Mouse (Mus musculus) cerebellum, postnatal 4 days (tissue): ENCODE results near the gene Lrrc56.

ENCODE experiments used
- DNase-seq, 2 experiments: peaks; one replicate each; pipeline ENCODE4 v3.0.0; 2022; ENCODE audit warnings: low spot score in 2 of 2, mixed read lengths in 1 of 2

The Lrrc56 gene

DNA sequence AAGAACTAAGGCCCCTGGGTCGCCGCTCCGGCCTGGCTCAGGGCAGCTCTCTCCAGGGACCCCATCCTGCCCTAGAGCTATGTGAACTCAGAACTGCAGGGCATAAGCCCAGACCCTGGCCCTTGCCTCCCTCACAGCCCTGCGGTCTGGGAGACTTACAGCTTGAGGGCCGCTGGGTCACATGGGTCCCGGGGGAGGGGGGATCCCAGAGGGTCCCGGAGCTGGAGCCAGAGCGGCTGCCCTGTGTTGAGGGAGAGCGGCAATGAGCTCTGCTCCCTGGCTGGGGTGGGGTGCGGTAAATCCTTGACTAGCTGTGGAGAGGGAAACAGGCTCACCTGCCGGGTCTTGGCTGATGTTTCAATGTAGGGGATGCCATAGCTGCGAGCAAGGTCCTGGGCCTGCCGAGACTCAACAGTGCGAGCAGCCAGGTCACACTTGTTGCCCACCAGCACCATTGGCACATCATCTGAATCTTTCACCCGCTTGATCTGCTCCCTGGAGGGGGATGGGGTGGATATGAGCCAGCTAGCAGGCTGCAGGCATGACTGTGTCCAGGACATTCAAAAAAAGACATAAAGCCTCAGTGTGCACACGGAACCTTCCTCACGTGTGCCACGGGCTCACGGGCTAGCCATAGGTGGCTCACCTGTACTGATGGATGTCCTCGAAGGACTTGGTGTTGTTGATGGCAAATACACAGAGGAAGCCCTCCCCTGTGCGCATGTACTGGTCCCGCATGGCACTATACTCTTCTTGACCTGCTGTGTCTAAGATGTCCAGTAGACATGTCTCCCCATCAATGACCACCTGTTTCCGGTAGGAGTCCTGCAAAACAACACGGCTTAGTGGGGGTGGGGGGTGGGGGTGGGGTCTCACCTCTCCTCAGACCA lies 1.9 kb upstream of the Lrrc56 start:
- DNase-seq, result no peak

DNA sequence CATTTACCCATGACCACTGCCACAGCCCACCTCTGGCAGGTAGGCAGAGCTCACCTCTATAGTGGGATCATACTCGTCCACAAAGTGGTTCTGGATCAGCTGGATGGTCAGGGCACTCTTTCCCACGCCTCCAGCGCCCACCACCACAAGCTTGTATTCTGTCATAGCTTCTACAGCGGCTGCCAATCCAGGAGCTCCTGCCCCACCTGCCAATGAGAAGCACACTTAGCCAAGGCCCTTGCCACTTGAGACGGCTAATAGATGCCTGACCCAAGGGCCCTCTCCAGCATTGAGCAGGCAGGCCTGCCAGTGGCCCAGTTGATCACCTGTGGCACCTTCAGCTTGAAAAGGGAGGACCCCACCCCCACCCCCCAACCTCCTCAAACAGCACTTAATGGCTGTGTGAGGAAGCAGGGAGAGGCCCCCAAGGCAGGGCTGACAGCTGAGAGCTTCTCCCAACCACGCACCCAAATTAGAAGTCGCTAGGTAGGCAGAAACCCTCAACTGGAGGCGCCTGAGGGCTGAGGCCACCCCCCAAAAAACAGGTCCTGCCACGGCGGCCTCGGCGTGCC lies 1.1 kb upstream of the Lrrc56 start:
- DNase-seq, result no peak

DNA sequence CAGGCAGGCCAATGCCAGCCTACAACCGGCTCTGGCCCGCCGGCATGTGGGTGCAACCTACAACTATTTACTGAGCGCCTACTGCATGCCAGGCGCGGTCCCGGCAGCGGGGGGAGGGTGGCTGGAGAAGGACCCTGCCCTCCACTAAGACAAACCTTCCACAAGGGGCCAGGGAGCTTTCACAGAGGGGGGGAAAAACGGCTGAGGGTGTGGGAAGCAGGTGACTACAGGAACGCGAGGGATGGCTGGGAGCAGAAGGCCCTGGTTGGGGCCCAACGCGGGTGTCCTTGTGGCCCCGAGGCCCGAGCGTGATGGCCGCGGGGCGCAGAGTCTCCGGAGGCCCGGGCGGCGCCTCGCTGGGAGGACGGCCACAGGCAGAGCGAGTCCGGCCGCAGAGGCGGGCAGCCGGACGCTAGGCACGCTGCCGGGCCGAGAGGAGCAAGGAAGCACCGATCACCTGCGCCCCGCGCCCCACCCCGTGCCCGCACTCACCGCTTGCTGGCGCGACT lies 555 bp upstream of the Lrrc56 start:
- peak in 1 of 2 experiments; percentile 38 for DNase-seq

DNA sequence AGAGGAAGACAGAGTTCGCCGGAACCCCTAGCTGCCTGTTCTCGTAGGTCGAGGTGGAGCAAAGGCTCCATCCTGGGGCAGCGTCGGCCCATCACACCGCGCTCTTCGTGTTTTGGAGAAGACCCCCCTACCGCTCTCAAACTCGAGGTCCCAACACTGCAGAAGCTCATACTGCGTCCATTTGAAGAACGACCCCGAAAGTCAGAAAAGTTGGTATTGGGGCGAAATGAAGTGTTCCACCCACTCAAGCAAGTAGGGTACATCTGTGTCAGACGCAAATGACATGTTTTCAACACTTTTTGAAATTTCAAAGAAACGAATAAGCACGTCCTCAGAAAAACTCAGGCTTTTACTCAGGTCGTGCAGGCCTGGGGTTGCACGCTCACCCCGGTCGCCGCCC lies 452 bp downstream of the Lrrc56 start:
- no peak for DNase-seq

GRCm38 (mm10) chr7:141194830-141195229 lies 873 bp downstream of the Lrrc56 start:
- peak; percentile 79 to 90 for DNase-seq

DNA sequence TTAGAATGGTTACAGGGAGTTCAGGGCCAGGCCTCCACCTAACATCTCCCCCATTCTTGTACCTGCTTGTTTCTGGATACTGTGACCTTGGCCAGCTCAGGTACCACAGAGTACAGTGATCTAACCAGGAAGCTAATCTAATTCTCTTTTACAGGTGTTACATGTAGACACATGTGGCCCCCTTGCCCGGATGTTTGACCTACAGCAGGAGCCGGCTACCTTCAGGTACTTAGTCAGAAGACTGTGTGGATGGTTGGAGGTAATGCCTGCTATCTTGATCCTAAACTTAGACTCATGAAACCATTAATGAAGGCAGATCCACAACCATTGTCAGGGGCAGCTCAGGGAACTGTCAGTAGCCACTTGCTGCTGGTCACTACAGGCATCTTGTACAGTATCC lies 1.8 kb downstream of the Lrrc56 start:
- no peak for DNase-seq

DNA sequence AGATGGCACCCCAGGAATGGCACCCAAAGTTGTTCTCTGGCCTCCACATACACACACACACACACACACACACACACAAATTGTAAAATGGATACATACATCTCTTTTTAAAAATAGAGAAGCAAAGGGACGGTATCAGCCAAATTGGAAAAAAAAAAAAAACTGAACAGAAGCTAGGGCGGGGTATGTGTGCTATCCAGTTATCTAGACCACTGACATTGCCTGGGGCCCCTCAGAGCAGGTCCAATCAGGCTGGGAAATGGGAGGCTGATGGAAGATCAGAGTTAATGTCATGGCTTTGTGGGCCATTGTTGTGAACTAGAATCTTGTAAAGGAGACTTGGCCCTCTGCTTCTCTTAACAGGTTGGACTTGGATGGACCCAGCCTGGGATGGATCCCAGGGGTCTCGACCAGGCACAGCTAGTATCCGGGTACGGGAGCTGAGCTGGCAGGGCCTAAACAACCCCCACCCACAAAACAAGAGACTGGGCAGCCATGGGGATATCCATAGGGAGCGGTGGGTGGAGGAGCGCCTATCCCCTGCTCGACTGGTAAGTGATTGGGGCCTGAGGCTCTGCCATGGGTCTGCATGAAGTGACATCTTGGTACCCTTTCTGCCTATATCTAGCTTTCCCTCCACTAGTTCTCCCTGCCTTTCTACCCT lies 2.8 kb downstream of the Lrrc56 start:
- no peak for DNase-seq

DNA sequence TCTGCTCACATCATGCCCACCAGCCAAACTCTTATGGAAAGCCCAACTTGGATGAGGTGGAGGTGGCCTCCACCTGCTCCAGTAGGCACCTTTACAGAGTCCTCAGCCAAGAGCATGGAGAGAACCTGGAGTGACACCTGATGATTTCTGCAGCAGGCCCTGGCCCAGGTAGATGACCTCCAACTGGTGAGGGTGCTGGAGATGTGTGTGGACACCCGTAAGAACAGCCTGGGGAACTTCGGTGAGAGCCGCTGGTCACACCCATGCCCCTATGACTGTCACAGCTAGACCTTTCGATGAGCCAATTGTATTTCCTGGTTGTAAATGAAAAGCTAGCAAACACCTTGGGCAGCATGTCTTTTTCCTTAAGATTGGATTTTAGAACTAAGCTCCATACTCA lies 4.2 kb downstream of the Lrrc56 start:
- no peak for DNase-seq

DNA sequence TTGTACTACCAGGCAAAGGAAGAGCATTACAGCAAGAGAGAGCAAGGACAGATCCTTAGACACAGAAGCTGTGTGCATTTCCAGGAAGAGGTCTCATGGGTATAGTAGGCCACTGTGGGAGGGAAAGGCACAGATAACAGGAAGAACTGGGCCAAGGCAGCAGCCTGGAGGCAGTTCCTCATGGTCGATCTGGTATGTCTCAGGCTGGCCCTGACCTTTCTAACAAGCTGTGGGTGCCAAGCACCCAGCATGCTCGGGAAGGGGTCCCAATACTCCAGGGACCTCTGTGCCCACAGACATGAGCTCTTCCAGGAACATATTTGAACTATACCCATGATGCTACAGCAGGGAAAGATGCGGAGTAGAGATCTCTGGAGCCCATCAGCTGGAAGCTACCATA lies 10.6 kb downstream of the Lrrc56 start:
- no peak for DNase-seq

DNA sequence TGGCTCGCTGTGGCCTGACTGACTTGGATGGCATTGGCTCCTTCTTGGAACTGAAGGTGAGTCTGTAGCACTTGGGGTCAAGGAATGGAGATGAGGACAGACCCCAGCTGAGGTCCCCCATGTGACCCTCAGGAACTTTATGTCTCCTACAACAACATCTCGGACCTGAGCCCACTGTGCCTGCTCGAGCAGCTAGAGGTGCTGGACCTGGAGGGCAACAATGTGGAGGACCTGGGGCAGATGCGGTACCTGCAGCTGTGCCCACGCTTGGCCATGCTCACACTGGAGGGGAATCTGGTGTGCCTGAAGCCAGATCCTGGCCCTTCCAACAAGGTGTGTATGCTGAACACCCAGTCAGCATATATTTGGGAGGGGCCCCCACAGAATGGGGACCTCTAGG lies 11.5 kb downstream of the Lrrc56 start:
- DNase-seq, result no peak

GRCm38 (mm10) chr7:141206182-141206937 lies 12.4 kb downstream of the Lrrc56 start:
- no peak for DNase-seq

DNA sequence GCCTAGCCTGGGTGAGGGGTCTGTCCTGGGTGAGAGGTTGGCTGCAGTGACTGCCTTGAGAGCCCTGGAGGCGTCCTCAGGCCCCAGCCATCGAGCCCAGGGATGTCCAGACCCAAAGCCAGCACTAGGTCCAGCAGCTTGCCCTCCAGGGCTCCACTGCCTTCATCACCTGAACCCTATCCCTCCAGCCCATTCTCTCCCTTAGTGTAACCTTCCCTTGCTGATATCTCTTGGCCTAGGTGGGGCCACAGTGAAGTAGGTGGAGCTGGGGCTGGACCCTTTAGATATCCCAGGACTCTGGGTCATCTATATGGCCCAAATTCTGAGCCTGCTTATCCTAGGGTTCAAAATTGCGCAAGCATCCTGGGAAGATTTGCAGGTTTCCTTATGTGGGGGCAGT lies 15.6 kb downstream of the Lrrc56 start:
- no peak for DNase-seq

- DNase-seq, result no peak
These were observed 16.2 kb downstream of the Lrrc56 start for GRCm38 (mm10) chr7:141210137-141210536.

- no peak for DNase-seq
These were observed 16.7 kb downstream of the Lrrc56 start for GRCm38 (mm10) chr7:141210606-141211131.

DNA sequence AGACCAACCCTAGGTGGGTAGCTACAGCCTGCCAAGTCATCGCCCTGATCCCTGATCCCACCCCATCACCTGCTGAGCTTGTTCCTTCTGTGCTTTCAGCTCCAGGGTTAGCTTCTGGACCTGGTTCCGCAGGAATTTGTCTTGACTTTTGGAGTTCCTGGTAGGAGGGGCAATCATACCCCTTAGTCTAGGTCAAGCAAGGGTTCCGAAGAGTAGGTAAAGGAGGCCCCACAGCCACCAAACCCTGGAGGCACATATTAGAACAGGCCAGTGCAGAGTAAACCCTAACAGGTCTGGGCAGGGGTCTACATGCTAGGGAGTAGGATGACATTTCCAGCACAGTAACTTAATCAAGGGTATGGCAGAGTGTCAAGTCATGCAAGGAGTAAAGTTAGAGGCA lies 19.2 kb downstream of the Lrrc56 start:
- DNase-seq, result no peak

GRCm38 (mm10) chr7:141213605-141214235 lies 19.8 kb downstream of the Lrrc56 start, which contains the start of gene Lmntd2:
Gene Lmntd2, minus strand, starts transcription at chr7:141214080.
- no peak for DNase-seq

DNA sequence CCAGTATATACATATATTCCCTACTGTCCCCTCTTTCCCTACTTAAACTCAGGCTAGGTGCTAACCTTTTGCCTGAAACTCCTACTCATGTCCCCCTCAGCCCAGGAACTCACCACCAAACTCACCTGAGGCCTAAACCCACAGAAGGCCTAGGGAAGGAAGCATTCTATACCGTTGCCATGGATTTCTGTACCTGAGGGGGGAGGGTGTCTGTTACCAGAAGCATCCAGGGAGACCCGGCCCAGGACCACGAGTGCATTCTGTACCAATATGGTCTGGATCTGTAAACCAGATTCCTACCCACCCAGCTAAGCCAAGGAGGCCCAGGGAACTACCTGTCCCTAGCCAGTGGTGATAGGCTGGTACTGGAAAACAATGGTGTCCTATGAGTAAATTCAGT lies 20.4 kb downstream of the Lrrc56 start:
- no peak for DNase-seq

DNA sequence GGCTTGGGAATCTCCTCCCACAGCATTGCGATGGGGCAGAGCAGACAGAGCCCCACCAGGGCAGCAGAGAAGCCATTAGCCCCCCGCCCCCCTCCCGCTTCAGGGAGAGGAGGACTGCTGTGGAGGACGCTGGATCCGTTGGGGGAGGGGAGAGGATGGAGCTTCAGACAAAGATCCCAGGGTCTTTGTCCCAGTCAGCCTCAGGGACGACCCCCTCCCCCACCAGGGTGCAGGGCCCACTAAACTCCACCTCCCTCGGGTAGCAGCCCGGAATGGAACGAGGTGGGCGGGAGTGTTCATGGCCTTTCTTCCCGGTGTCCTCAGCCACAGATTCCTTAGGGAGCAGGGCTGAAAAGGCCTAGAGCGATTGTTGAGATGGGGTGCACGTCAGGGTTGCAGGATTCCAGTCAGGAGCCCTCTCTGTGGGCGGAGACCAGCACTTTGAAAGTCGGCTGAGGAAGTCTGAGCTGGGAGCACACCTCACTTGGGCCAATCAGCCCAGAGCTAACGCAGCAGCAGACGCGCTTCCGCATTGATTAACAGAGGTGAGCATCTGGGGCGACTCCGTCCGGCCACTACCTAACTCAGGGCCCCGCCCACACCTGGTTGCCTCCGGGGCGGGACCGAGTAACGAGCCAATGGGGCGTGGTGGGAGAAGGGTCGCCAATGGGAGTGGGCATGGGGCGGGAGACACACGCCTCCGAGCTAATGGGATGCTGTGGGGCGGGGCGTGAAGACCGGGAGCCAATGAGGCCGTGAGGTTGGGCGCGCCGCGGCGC lies 21.3 kb downstream of the Lrrc56 start, which contains the start of gene Rassf7:
TSS of gene Rassf7 (plus strand) at position 760 of the 779 bp plus-strand sequence.
- peak; percentile 68 to 86 for DNase-seq

DNA sequence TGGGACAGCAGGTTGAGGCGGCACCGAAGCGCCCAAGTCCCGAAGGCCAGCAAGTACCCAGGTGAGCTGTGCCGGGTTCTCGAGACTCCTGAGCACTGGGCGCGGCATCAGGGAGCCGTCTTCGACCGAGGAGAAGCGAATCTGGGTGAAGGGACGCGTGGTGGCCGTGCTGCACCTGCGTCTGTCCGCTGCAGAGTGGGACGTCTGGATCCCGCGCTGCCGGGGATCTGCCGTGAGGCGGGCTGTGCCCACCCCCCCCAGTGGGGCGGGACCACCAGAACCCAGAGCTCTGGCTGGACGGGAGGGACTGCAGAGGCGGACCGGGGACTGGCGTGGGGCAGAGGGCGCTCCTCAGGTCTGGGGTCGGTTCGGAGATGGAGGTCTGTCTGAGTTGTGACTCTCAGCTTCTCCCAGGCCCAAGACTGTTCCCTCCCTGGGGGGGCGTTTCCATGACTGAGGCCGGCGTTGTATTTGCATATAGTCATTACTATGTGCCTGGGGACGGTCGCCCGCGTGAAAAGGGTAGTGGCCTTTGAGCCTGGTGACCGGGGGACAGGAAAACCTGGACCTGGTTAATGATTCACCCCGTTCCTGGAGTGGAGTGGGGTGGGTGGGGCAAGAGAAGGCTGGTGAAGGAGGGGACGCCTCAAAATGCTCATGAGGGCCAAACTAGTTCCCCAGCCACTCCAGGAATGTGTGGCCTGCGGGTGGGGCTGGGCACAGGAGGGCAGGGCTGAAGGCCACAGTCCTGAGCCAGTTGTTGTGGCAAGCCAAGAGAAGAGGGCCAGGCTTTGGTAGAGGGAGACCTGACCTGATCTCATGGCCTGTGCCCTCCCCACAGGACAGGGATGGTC lies 22.1 kb downstream of the Lrrc56 start:
- no peak for DNase-seq
